Mouse (Mus musculus) cortical plate, adult 2 months (tissue): ENCODE measurements at regions not wholly inside any gene's neighbourhood (a gene's known extent, or its start where the extent isn't known, plus 50 kb on each side); places are given as distances from the start of the nearest gene placed in this dataset.

Experiments
- CTCF ChIP-seq: fragments of 200-500 bp; IDR thresholded peaks from 2 replicates; pipeline ENCODE4 v1.5.1; 2011; ENCODE audit warnings: mild to moderate bottlenecking, control low read depth, low read length; ENCODE audit not compliant: insufficient read depth; ENCODE audit errors: extremely low read depth
- POLR2A ChIP-seq: fragments of 200-500 bp; IDR thresholded peaks from 2 replicates; pipeline ENCODE4 v1.6.1; 2011; ENCODE audit warnings: mild to moderate bottlenecking, low read length, control low read depth; ENCODE audit not compliant: insufficient read depth; ENCODE audit errors: extremely low read depth

- no peak for TF ChIP-seq POLR2A
- no peak for TF ChIP-seq CTCF
Observed at GRCm38 (mm10) chr10:46778729-46779128, 1201.1 kb downstream of the Hace1 start.
